Mouse (Mus musculus): ENCODE data around the gene Gpatch8. TPM values are rescaled to one million over a fixed set of nuclear protein-coding genes. Genes with fewer than 3 reads are reported as not detected.

The Gpatch8 gene
- polyA plus RNA-seq, 1 experiment from 2014 or later: 81.0 TPM

GRCm38 (mm10) chr11:102434406-102434805 is 121.8 kb downstream of the Gpatch8 start:
- Histone ChIP-seq H3K27me3 (peaks cover 19% of the 10 kb centered on the region), H3K4me2 (replicated peaks) (no peak overlapping the region), H3K36me3 (peaks cover 55% of the 10 kb centered on the region), H3K4me1 (peaks cover 43% of the 10 kb centered on the region), H3K9me3 (no peaks in the 10 kb centered on the region), H3K9ac (no peak overlapping the region), H3K4me3 (no peak overlapping the region), H3K27ac (no peak overlapping the region)
- ATAC-seq (ENCODE audit: low FRiP score, low read depth): no peak
- WGBS: 13% methylated on average over 7 of the region's 7 CpGs

- 92% methylated on average over 7 of the region's 7 CpGs for WGBS
- no peak overlapping the region for H3K4me3 ChIP-seq
- no peak for ATAC-seq (ENCODE audit: low FRiP score, low read depth)
Measured at GRCm38 (mm10) chr11:102433866-102434265, 122.3 kb downstream of the Gpatch8 start.

GRCm38 (mm10) chr11:102432896-102433295 is 123.3 kb downstream of the Gpatch8 start:
- H3K9me3 ChIP-seq: no peaks in the 10 kb centered on the region
- no peak overlapping the region for H3K4me2 ChIP-seq (replicated peaks)
- H3K27me3 ChIP-seq: peaks cover 6% of the 10 kb centered on the region
- H3K4me1 ChIP-seq: peaks cover 37% of the 10 kb centered on the region
- H3K27ac ChIP-seq: no peak overlapping the region
- 91% methylated on average over 6 of the region's 6 CpGs for WGBS
- no peak overlapping the region for H3K9ac ChIP-seq
- H3K36me3 ChIP-seq: peaks cover 41% of the 10 kb centered on the region
- no peak for ATAC-seq (ENCODE audit: low FRiP score, low read depth)
- no peak overlapping the region for H3K4me3 ChIP-seq

More at GRCm38 (mm10) chr11:102433866-102434265, 122.3 kb downstream of the Gpatch8 start:
- peaks cover 13% of the 10 kb centered on the region for H3K27me3 ChIP-seq
- H3K27ac ChIP-seq: no peak overlapping the region
- no peak overlapping the region for H3K9ac ChIP-seq
- H3K9me3 ChIP-seq: no peaks in the 10 kb centered on the region
- H3K4me2 ChIP-seq (replicated peaks): no peak overlapping the region
- peaks cover 50% of the 10 kb centered on the region for H3K36me3 ChIP-seq
- H3K4me1 ChIP-seq: peaks cover 45% of the 10 kb centered on the region

GRCm38 (mm10) chr11:102432115-102432843 is 123.9 kb downstream of the Gpatch8 start:
- H3K9ac ChIP-seq: peak overlapping the region; percentile 55
- no peaks in the 10 kb centered on the region for H3K9me3 ChIP-seq
- H3K36me3 ChIP-seq: peaks cover 36% of the 10 kb centered on the region
- peaks cover under 1% of the 10 kb centered on the region; the same call in 1 of the 2 replicates for H3K27me3 ChIP-seq
- 59% methylated on average over 16 of the region's 16 CpGs for WGBS
- ATAC-seq (ENCODE audit: low FRiP score, low read depth): no peak
- H3K4me3 ChIP-seq: no peak overlapping the region
- H3K4me2 ChIP-seq (replicated peaks): peak overlapping the region; percentile 32
- no peak overlapping the region for H3K27ac ChIP-seq
- H3K4me1 ChIP-seq: peaks cover 31% of the 10 kb centered on the region

DNA sequence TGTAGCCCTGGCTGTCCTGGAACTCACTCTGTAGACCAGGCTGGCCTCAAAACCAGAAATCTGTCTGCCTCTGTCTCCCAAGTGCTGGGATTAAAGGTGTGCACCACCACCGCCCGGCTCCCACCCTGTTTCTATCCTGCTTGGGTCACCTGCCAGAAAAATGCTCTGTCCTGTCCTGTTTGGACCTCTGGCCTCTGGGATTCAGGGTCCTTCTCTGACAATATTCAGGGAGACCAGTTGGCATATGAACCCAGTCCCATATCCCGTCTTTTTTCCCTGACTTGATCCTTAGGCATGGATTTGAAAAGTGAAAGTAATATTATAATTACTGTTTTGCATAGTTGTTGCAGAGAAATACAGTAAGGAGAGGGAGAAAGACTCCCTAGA is 124.5 kb downstream of the Gpatch8 start:
- H3K4me3 ChIP-seq: no peak overlapping the region
- peak overlapping the region; percentile 32 for H3K4me2 ChIP-seq (replicated peaks)
- ATAC-seq (ENCODE audit: low FRiP score, low read depth): no peak
- no peak overlapping the region for H3K27ac ChIP-seq
- no peaks in the 10 kb centered on the region for H3K27me3 ChIP-seq
- H3K9ac ChIP-seq: peak overlapping the region; percentile 55
- H3K9me3 ChIP-seq: no peaks in the 10 kb centered on the region
- H3K4me1 ChIP-seq: peaks cover 27% of the 10 kb centered on the region
- WGBS: 71% methylated on average over 3 of the region's 3 CpGs
- peaks cover 31% of the 10 kb centered on the region for H3K36me3 ChIP-seq

DNA sequence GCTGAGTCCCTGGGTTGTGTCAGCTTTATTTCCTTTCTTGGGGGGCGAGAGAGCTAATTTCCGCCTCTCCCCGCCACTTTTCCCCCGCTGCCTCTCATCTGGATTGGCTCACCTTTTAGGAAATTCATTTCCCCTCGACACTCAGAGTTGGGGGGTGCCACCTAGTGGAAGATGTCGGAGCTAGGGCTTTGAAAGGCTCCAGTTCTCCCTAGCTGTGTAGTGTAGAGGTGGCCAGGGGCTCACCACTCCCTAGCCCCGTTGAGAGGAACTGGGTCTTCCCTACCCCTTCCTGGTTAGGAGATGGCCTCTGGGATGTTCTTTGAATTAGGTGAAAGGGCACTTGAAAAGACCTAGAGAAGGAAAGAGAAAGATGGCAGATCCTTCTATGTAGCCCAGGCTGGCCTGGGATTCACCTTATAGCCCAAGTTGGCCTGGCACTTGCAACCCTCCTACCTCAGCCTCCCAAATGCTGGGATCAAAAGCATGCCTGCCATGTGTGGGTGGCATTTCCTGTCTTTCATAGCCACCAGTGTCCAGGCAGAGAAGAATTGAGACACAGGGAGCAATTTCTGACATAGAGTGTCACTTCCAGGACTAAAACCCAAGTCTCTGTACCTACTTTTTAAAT is 125.1 kb downstream of the Gpatch8 start:
- H3K9me3 ChIP-seq: no peaks in the 10 kb centered on the region
- H3K4me2 ChIP-seq (replicated peaks): peak overlapping the region; percentile 84
- peaks cover 26% of the 10 kb centered on the region for H3K36me3 ChIP-seq
- no peak for ATAC-seq (ENCODE audit: low FRiP score, low read depth)
- peak overlapping the region; percentile 74 for H3K9ac ChIP-seq
- 0% methylated on average over 7 of the region's 7 CpGs for WGBS
- peak overlapping the region; percentile 68 for H3K4me3 ChIP-seq
- peaks cover 27% of the 10 kb centered on the region for H3K4me1 ChIP-seq
- no peaks in the 10 kb centered on the region for H3K27me3 ChIP-seq
- peak overlapping the region; percentile 85 for H3K27ac ChIP-seq

DNA sequence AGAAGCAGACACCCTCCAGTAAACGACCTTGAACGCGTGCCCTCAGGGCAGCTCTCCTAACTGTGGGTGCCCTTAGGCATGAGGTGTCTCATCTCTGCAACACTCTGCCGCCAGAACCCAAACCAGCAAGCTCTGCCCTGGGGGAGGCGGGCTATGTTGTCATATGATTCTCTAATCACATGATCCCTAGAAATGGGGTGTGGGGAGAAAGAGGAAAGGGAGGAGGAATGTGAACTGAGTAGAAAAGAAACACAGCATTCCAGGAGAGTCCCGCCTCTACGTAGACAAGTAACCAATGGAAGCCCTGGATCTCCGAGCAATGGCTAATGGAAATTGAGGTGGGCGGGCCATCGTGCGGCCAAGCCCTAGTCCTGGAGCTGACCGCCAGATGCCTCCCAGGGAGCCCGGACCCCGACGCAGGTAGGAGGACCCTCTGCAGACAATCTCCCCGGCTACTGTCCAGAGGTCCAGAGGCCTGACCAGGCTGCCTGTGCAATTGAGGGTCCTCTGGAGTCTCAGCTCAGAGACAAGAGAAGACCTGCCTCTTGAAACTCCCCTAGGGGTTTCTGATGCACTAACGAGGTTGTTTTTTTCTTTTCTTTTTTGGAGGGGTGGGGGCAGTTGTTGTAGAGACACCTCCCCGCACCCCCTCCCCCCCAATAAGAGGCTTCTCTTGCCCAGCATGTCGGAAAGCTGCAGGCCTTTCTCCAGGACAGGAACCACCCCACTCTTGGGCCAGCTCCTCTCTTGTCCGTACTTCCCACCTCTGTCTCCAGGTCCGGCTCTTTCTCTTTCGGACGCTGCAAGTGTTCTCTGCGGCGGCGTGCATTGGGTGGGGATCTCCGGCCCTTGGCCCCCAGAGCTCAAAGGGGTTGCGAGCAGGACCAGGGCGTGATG is 125.8 kb downstream of the Gpatch8 start, which contains the start of gene Grn:
Gene Grn (plus strand): TSS at position 195 of the 897 bp plus-strand sequence.
- Histone ChIP-seq H3K36me3 (peaks cover 18% of the 10 kb centered on the region), H3K27ac (peak within 1 kb of the TSS; percentile 85), H3K4me3 (peak within 1 kb of the TSS; percentile 68), H3K9me3 (no peaks in the 10 kb centered on the region), H3K4me1 (peaks cover 27% of the 10 kb centered on the region), H3K4me2 (replicated peaks) (peak within 1 kb of the TSS; percentile 84), H3K27me3 (no peaks in the 10 kb centered on the region), H3K9ac (peak within 1 kb of the TSS; percentile 74)
- ATAC-seq (ENCODE audit: low FRiP score, low read depth): peak; percentile 94
- WGBS: under 1% methylated on average over 29 of the region's 29 CpGs

- H3K27me3 ChIP-seq: no peaks in the 10 kb centered on the region
- 49% methylated on average over 3 of the region's 3 CpGs for WGBS
Measured at GRCm38 (mm10) chr11:102429551-102429950, 126.6 kb downstream of the Gpatch8 start.

DNA sequence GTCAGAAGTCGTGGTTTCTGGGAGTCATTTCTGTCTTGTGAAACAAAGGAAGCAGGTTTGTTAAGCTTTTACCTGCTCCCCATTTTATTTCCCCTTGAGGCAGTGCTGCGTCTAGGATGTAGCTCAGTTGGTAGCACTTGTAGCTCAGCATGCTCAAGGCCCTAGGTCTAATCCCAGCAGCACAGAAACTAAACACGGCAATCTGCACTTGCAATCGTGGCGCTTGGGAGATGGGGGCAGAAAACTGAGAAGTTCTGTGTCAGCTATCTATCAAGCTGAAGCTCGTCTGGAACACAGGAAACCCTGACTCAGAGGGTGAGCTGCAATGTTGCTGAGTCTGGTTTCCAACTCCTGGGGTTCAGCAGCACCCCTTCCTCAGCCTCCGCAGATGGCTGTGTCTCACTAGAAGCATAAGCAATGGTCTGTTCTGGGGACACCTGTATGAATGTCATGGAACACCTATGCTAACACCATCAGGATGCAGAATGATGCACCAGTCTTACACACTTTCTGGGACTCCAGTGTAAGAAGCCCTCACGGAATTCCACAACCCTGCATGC is 127.1 kb downstream of the Gpatch8 start:
- Histone ChIP-seq H3K4me3 (peak overlapping the region; percentile 68; the same call in 1 of the 2 replicates), H3K27me3 (no peaks in the 10 kb centered on the region), H3K4me2 (replicated peaks) (peak overlapping the region; percentile 84), H3K9ac (peak overlapping the region; percentile 74), H3K36me3 (peaks cover 7% of the 10 kb centered on the region; the same call in 1 of the 2 replicates), H3K27ac (no peak overlapping the region), H3K9me3 (no peaks in the 10 kb centered on the region), H3K4me1 (peaks cover 27% of the 10 kb centered on the region)
- WGBS: 68% methylated on average over 8 of the region's 8 CpGs
- no peak for ATAC-seq (ENCODE audit: low FRiP score, low read depth)

More at GRCm38 (mm10) chr11:102429551-102429950, 126.6 kb downstream of the Gpatch8 start:
- Histone ChIP-seq H3K27ac (peak overlapping the region; percentile 6; the same call in 1 of the 2 replicates), H3K4me2 (replicated peaks) (peak overlapping the region; percentile 84), H3K4me1 (peaks cover 27% of the 10 kb centered on the region), H3K9me3 (no peaks in the 10 kb centered on the region), H3K36me3 (peaks cover 10% of the 10 kb centered on the region), H3K4me3 (peak overlapping the region; percentile 68), H3K9ac (peak overlapping the region; percentile 74)
- no peak for ATAC-seq (ENCODE audit: low FRiP score, low read depth)

All from limb, embryonic 13.5 days (tissue).